Mouse (Mus musculus) frontal cortex, postnatal 25 days (tissue): ENCODE measurements around the gene Cdca3.
"Not testable (repeated sequence)": the region's sequence is repeated elsewhere in the genome, so short reads cannot be mapped to it uniquely, and the experiment has no call there.

ENCODE experiments used
- DNase-seq, 2 experiments: peaks; one replicate each; pipeline ENCODE4 v3.0.0; 2022; ENCODE audit warnings: low spot score in 2 of 2

The Cdca3 gene

DNA sequence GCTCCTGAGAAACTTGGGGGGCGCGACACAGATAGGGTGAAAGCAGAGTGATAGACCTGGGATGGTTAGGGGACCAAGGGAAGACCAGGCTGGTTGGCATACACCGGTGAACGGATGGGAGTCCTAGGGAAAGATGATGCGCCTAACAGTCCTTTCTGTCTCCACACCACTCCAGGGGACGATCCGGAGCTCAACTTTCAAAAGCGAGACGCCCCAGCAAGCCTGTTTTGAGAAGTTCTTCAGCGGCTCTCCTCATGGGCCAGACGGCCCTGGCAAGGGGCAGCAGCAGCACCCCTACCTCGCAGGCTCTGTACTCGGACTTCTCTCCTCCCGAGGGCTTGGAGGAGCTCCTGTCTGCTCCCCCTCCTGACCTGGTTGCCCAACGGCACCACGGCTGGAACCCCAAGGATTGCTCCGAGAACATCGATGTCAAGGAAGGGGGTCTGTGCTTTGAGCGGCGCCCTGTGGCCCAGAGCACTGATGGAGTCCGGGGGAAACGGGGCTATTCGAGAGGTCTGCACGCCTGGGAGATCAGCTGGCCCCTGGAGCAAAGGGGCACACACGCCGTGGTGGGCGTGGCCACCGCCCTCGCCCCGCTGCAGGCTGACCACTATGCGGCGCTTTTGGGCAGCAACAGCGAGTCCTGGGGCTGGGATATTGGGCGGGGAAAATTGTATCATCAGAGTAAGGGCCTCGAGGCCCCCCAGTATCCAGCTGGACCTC is 20.1 kb upstream of the Cdca3 start:
- DNase-seq, result peak in 1 of 2 experiments; percentile 45

DNA sequence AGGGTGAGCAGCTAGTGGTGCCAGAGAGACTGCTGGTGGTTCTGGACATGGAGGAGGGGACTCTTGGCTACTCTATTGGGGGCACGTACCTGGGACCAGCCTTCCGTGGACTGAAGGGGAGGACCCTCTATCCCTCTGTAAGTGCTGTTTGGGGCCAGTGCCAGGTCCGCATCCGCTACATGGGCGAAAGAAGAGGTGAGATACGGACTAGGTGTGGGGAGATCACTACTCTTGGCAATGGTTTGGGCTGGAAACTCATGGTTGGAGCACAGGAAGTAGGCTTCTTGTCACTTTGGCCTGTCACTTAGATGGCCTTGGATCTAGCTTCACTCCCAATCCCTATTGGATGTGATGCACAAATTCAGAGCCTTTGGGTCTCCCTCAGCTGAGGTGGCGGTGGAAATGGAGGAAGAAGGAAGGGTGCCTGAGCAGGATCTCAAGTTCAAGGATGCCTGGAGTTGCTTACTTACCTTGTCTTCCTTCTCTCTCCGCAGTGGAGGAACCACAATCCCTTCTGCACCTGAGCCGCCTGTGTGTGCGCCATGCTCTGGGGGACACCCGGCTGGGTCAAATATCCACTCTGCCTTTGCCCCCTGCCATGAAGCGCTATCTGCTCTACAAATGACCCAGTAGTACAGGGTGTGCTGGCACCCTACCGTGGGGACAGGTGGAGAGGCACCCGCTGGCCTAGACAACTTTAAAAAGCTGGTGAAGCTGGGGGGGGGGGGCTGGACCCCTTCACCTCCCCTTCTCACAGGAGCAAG is 19.4 kb upstream of the Cdca3 start:
- DNase-seq, result no peak

DNA sequence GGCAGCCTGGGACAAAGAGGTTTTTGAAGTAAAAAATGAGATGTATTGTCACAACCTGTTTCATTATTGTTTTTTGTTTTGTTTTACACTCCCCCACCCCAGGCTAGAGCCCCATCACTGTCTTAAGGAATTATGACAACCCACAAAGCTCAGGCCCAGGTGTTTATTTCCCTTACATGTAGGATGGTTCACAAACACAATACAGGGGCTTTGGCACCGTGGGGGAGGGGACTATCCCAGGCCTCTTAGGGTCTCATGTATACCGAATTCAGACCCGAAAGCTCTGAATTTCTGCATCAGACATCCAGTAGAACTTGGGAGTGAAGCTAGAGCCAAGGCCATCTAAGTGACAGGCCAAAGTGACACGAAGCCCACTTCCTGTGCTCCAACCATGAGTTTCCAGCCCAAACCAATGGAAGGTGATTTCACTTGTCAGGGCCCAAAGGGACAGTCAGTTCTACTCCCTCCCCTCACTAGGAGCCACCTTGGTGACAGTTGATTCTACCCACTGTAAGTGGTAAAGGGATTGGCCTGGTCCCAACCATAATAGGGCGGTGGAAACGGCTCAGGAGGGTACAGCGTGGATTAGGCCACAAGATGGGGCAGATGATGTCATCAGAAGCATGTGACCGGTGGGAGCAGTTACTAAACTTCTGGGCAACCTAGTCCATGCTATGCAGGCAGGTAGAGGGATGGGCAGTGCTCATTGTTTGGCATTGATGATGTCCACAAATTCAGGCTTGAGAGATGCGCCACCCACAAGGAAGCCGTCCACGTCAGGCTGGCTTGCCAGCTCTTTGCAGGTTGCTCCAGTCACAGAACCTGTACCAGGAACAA is 18.6 kb upstream of the Cdca3 start:
- not testable (repeated sequence) for DNase-seq

DNA sequence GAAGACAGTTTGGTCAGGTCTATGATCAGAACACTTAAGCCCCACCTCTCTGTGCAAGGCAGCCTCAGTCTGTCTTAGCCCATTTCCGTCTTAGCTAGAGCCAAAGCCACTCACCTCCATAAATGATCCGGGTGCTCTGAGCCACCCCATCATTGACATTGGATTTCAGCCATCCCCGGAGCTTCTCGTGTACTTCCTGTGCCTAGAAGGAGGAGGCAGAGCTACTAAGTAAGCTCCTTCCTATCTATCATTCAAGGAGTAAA is 18.0 kb upstream of the Cdca3 start:
- no peak for DNase-seq

DNA sequence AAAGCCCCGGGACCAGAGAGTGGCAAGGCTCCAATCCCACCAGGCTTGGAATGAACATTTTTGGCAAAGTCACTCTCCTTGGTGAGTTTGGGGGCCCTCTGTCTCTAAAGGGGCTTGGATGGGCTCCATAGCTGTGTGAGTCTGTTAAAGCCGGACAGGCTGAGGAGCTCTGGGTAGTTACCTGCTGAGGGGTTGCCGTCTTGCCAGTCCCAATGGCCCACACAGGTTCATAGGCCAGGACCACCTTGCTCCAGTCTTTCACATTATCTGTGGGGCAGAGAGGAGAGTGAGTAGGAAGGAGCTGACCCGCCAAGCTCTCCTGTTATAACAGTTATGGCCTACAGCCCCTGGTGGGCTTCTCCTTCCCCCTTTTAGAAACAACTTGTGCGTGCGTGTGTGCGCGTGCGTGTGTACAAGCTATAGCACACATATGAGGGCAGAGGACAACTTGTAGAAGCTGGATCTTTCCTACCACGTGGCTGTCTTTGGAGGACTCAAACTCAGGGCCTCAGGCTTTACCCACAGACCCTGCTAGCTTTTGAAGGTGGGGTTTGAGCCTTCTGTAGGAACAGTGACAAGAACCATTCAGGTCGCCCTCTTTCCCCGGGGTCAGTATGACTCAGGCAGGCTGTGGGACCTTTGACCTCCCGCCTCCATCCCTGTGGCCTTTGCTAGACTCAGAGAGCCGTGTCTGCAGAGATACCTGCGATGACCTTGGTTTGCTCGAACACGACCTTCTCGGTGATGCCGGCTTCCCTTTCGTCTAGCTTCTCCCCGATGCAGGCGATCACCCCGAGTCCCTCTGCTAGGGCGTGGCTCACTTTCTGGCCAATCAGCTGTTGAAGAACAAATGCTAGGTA is 17.4 kb upstream of the Cdca3 start:
- DNase-seq, result no peak

DNA sequence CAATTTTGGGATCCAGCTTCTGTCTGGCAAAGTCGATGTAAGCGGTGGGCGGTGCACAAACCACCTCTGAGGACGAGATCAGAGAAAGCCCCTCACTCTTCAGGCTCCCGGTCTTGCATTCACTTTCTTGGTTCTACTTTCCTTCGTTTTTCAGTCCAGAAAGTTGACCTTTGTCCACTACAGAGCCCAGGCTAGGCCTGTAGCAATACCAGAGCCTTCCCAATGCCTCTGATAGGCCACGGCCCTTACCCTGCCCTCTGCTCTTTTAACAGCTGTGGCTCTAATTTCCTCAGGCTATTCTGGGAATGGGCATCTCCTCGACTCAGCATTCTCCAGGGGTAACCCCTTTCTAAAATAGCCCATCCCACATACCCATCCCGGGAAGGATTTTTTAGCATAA is 16.5 kb upstream of the Cdca3 start:
- DNase-seq, result no peak

DNA sequence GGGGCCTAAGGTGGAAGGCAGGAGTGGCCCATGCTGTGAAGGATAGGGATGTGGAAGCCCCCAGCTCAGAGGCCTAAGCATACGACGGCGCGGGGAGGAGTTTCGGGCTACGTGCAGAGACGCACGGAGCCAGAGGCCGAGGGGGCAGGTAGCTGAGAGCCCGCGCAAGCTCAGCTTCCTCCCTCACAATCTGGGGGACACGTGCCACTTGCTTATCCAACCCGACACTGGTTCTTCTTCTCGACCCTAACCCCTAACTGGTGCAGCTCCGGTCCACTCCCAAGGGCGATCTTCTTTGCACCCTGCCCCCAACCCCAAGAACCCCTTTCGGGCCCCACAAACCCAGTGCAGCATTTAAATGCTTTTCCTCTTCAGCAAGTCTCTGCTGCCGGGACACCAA is 15.9 kb upstream of the Cdca3 start:
- peak in 1 of 2 experiments; percentile 51 for DNase-seq

DNA sequence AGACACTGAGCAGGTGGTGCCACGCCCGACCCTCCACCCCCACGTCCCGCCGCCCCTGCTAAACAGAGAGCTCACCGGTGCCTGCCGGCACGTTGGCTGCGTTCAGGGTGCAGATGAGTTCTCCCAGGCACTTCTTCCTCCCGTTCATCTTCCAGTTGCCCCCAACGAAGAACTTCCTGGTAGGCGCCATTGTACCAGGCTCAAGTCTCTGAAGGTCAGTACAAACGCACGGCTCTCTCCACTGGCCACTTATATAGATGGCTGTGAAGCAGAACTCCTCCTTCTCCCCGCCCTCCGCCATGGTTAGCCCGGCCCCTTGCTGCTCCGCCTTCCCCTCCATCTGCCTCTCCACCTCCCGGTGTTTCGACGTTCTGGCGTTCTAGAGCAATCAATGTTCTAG is 15.4 kb upstream of the Cdca3 start, which contains the start of gene Tpi1:
TSS of gene Tpi1 (minus strand) at position 364 of the 400 bp plus-strand sequence.
- peak; percentile 78 to 81 for DNase-seq

DNA sequence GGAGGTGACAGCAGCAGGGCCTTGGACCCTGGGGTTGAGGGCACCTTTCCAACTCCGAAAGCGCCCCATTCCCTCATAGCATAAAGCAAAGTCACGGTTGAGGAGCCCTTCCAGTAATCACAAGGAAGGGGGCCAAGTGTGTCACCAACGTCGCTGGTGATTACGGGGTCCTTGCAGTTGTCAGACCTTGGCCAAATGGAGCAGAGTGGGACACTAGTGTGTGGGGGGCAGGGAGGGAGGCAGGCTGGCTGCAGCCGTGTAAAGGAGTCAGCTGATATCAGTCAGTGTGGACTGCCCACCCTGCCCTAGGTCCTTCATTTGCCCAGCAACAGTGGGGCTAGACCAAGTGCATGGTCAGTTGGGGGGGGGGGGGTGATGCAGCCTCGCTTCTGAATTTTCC is 14.9 kb upstream of the Cdca3 start:
- no peak for DNase-seq

DNA sequence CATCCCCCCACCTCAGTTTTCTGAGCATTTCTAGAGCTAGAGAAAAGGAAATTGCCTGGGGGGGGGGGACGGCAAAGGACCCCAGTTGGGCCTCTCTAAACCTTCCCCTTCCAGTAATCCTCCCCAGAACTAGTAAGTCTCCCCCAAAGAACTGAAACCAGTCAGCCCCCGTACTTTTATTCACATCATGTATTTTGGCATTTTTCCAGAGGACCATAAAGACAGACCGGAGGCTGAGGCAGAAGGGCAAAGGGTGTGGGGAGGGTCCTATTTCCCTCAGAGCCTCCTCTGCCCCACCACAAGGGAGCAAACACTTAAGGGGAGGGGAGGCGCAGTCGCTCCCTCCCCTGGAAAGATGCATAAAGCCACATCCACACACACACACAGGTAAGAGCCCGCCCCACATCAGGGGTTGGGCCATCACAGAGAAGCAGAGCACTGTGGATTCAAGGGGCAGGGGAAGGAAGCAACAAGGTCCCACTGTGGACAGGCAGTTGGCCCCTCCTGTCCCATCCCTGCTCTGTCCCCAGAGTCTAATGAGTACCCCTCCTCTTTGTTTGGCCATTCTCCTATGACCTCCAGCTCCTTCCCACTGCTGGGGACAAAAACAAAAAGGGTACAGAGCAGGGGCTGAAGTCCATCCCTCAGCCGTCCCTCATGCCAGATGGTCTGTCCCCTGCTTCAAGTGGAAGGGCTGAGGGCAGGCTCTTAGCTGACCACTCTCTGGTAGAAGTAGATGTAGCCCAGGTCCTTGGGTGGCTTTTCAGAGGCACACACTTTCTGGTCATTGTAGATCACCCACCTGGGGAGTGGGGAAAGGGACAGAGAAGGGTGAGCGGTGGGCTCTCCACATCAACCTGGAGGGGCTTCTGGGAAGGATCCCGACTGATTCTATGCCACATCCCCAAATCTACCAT is 14.2 kb upstream of the Cdca3 start:
- DNase-seq, result no peak

DNA sequence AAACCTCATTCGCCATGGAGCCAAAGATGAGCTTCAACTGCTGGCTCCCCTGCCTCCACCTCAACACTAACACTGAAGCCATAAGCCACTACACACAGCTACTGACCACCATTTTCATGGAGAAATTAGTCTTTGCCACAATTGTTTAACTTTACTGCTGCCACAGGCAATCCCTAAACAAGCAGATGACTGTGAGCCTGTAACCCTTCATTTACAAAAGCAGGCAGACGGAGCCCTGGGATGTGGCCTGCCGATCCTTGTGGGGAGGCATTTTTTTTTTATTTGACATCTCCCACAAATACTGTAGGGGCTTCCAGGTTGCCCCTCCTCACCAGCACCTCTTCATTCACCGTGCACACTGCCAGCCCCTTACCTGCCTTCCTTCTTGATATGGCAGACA is 12.7 kb upstream of the Cdca3 start:
- DNase-seq, result no peak

DNA sequence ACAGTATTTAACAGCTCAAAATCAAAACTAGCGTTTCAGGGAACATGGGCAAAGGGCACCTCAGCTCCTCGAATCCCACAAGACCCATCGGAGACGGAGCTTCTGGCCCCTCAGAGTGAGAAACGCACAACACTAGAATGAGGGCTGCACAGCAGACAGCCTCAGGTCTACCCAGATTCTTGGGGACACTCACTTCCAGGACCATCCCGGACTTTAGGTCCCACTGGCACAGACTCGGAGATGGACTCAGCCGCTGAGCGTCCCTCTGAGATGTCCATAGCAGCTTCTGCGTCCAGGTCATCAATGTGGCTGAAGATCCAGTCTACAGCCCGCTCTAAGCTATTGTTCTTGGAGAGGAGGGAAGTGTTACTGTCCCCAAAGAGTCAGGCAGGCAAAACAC is 12.2 kb upstream of the Cdca3 start:
- DNase-seq, result no peak

DNA sequence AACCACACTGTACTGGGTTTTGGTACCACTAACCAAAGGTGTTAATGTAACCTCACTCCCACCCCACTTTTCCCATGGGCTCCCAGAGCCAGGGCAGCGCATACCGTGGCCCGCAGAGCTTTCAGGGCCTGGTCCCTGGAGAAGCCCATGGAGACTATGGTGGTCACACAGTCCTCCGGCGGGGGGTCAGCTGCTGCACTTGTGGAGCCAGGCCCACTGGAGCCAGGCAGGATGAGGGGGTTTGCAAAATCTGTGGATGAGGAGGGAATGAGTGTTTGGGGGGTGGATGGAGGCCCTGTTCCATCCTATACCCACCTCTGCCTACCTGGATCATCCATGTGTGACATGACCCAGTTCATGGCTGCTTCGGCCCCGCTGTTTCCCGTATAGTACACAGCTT is 11.8 kb upstream of the Cdca3 start:
- DNase-seq, result no peak

DNA sequence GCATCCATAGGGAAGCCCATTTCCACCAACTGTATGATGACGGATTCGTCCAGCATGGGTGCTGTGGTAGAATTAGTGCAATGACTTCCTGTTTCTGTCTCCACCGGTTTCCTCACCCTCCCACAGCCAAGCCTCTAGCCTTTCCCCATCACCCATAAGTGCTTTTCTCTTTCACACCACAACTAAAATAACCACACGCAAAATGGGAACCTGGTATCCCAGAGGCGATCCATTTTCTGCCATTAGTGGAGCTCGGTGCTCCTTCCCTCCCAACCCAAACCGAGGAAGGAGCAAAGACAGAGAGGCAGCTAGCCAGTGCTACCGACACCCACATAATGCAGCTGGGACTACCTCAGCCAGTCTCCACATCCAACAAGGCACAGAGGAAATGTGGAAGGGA is 11.4 kb upstream of the Cdca3 start:
- DNase-seq, result no peak

DNA sequence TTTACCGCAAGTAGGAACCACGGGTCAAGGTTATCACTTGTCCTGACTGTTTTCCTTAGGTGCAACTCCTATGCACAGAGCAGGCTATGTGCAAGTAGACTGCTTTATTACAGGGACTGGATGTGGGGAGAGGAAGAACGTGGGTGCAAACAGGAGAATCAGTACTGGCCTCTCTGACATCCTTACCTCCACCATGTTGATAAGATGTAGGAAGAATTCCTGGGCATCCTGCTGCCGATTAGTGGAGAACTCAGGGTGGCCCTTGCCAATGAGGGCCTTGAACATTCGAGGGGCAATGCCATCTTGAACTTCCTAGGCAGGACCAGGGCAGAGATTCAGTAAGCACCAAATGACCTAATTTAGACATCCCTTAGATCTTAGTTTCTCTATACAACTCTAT is 8.5 kb upstream of the Cdca3 start:
- DNase-seq, result no peak

DNA sequence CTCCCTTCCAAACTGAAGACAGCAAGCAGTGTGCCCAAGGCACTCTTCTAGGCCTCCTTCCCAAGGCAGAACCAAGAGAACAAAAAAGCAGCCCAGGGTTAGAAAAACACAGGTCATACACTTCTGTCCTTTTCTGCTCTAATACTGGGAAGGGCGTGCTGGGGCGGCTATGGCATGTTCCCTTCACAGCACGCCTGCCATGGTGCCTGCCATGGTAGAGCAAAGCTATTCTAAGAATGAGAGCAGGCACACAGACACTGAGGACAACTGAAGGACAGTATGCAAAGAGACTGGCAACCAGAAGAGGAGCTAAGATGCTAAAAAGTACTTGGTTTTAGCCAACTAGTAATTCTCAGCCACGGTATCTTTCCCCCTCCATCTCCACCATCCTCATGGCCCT is 7.3 kb upstream of the Cdca3 start:
- DNase-seq, result no peak

DNA sequence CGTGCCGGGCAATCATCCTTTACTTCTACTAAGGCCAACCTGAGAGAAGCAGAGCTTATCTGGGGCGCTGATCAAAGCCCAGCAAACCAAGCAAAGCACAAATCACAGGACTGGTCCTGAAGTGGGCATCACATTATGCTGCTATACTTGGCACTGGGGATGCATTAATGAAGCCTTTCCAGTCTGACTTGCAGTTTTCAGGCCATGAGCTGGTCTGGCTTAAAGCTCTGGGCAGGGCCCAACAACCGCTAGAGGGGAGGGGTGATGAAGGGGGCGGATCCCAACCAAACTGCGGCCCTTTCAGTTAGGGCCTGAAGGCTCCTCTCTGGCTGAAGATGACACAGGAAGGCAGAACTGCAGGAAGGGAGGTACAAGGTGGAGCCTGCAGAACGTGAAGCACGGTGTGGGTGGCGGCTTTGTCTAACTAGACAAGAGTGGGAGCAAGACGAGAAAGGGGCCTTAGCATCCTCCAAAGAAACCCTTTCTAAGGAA is 1.2 kb upstream of the Cdca3 start:
- no peak for DNase-seq

DNA sequence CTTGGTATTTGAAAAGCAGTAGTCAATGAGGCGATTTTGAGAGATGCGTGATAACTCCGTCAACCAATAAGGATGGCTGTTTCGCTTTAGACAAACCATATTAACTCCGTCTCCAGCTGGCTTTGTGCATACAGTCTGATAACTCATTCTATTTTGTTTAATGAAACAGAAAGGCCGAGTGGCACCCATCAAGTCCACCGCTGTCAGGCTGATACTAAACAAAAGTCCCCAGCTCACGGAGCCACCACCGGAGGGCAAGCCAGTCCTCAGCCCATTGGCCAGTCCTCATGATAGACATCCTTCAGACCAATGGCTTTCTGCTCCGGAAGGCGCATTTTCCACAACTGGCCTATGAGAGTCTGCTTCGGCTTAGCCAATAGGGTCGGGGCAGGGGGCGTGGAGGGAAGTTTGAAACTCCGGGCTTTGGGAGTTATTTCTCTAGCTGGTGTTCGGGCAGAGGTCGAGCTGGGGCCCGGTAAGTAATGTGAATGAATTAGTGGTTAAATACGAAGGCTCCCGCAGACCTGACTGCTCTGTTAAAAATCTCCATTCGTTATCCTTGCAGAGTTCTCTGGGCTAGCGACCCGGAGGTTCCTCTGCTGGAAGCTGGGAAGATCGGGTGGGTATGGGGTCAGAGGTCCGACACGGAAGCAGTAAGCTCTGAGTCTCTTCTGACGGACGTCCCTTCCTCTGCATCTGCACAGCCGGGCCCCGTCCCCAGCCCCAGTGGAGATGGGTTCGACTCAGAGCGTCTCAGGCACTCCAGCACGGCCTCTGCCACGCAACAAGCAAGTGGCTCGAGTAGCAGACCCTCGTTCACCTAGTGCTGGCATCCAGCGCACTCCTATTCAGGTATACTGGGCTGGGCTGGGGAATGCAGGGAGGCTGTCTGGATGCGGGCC is 703 bp downstream of the Cdca3 start:
- peak; percentile 83 to 90 for DNase-seq

DNA sequence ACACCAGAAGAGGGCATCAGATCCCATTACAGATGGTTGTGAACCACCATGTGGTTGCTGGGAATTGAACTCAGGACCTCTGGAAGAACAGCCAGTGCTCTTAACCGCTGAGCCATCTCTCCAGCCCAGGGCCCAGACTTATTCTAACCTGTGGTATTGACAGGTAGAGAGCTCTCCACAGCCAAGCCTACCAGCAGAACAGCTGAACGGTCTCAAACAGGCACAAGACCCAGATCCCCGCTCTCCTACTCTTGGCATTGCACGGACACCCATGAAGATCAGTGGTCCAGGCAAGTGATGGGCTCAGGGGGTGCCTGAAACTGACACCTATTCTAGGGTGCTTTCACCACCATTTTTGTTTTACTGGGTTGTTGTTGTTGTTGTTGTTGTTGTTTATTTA is 1.9 kb downstream of the Cdca3 start:
- not testable (repeated sequence) for DNase-seq
